Mouse (Mus musculus): ENCODE measurements around the gene Rnf182.

DNA sequence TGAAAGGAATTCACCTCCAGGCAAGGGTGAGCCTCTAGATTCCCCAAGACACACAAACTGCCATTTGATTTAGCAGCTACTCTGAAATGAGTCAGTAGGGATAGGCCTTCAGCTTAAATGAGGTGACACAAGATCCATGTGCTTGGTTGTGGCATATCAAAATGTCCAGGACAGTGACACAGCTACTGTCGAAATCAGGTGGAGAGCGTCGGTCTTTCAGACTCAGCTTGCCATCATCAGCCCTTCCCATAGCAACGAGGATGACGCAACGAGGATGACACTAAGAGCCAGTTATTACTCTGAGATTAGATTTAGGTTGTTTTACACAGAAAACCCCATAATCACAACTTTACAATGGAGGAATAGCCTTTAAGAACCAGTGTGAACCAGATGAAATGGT, 14.5 kb upstream of the Rnf182 start:
- TF ChIP-seq CTCF (IDR thresholded peaks at IDR 0.05; ENCODE audit: low read depth) (no peak), EP300 (IDR thresholded peaks at IDR 0.05; ENCODE audit: low read depth) (no peak)

Data from liver, postnatal 0 days (tissue).